Mouse (Mus musculus) monocyte, adult 5-6 weeks (primary cell): ENCODE measurements around the gene Mipol1. TPM values are rescaled to one million over a fixed set of nuclear protein-coding genes. Genes with fewer than 3 reads are reported as not detected.
"Not testable (repeated sequence)": the region's sequence is repeated elsewhere in the genome, so short reads cannot be mapped to it uniquely, and the experiment has no call there.

Experiments
- ATAC-seq: fragments of 153-309, 156-312 bp; replicated peaks from 2 replicates; pipeline ENCODE4 v1.8.0; 2017; ENCODE audit warnings: mild to moderate bottlenecking; ENCODE audit not compliant: low TSS enrichment, insufficient number of reproducible peaks, severe bottlenecking, poor library complexity, low FRiP score
- total RNA-seq: library from RNA; stranded (forward); fragments of 200-1000, 200-491, 200-594 nt; gene quantifications from 3 replicates; pipeline ENCODE4 v1.2.3, GENCODE M21; 2017

Mipol1 gene
- total RNA-seq: 10.4 to 17.1 TPM (median 13.0 TPM) in 3 replicates

DNA sequence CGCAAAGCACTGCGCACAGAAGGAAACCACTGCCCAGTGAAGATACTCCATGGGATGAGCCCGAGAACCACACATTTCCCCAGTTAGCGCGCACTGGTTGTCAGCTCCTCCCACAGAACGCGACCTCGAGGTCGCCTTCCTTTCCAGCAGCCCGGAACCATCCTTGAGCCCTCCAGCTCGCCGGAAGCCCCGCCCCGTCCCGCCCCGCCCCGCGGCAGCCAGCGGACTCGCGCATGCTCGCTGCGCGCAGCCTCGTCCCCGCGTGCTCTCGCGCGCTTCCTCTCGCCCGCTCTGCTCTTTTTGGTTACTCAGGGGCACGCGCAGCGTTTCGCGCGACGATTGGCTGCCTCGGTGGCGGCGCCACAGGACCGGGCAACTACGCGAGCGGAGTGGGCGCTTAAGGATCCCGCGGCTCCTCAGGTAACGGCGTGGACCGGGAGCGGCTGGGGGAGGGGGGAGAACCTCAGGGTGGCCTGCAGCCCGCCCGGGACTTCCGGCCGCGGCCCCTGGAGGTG lies at the start of gene Mipol1, which contains the start of gene Prps1l3:
Gene Mipol1 (plus strand): TSS at position 236 of the 515 bp plus-strand sequence.
Gene Prps1l3 (plus strand): TSS at position 221 of the 515 bp plus-strand sequence.
- peak; percentile 88 for ATAC-seq

DNA sequence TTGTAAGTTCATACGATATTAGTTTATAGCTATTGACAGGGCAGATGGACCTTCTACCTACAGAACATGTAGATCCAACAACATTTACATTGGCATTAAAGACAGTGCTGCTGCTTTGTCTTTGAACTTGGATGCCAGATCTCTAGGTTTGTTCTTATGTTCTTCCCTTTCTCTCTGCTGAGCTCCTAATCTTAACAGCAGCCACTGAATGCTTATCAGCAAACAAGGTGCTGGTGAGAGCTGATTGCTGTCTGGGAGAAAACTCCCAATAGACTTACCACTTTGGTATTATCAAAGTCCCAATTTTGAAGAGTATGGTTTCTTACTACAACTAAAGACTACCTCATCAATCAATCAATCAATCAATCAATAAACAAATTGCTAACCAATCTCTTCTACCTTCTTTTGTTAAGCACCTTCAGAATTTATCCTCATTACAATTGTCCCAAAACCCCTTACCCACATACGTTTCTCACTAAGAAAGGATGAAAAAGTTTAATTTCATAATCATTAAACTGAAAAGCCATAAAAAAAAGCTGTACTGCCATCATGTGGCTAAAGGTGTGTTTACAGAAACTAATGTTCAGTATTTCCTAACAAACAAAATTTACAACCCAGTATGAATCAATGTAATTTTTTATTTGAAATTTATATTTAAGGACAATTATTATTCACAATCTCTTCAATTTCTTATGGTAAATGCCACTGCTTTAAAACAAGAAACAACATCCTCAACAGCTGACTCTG lies 45.7 kb upstream of the Mipol1 start:
- ATAC-seq: no peak

GRCm38 (mm10) chr12:57185475-57185874 lies 44.8 kb upstream of the Mipol1 start:
- ATAC-seq: no peak

DNA sequence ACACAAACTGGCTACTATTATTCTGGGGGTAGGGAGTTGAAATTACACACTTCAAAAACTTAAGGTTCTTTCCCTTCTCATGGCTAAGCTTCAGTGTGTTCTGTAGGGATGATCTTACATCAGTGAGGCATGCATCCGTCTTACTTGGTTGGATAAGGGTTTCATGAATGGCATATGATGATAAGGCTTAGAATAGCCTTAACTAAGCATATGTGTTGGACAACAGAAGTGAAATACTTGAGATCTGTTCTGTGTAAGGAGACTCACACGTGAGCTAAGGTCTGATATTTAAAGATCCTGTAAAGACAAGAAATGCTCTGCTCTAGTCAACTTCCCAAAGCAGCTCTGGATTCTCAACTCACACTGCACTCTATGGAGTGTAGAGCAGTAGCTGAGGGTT lies 44.1 kb upstream of the Mipol1 start:
- no peak for ATAC-seq

DNA sequence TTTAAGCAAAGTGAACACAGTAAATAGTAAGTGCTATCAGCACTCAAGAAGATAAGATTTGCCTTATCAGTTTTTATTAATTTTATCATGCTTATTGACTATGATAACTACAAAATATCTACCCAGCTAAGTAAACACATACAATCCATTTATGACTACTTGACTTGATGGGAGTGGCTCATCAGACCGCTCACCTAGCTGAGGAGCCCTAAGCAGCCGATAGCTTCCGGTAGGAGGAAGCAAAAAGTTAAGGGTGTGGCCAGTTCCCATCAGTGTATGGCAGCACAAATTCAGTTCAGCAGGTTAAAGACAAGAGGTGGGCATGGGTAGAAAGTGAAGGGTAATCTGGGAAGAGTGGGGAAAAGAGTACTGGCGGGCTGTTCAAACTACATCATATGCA lies 43.2 kb upstream of the Mipol1 start:
- ATAC-seq: no peak

GRCm38 (mm10) chr12:57194609-57195008 lies 35.6 kb upstream of the Mipol1 start:
- ATAC-seq: no peak

DNA sequence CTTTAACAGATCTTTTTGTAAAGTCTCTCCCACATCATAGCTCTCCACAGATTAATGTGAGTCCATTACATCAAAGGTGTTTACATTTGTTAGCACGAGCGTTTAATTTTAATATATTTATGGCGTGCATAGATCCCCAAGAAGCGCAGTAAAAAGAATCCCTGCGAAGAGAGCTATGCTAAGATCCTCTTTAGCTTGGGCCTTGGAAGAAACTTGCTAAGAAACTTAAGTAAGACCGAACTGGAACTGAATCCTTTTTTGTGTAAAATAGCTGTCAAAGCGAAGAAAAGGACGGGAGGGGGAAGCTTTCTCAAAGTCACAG lies 34.0 kb upstream of the Mipol1 start:
- no peak for ATAC-seq

GRCm38 (mm10) chr12:57196608-57197362 lies 33.4 kb upstream of the Mipol1 start:
- ATAC-seq: no peak

- ATAC-seq: no peak
Observed at GRCm38 (mm10) chr12:57197363-57198026, 32.7 kb upstream of the Mipol1 start, which contains the start of gene Slc25a21. Gene Slc25a21, minus strand, starts transcription at chr12:57197472.

GRCm38 (mm10) chr12:57198269-57198668 lies 32.0 kb upstream of the Mipol1 start:
- ATAC-seq: no peak

DNA sequence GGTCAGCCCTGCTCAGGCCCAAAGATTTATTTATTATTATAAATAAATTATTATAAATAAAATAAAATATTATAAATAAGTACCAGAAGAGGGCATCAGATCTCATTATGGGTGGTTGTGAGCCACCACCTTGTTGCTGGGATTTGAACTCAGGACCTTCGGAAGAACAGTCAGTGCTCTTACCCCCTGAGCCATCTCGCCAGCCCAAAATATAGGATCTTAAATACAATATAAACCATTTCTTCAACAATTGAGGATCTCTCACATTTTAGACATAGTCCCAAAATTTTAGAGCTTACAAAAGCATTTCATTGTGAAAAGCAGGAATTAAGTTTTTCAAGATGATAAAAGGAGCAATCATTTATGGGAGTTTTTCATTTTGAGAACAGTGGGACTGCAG lies 30.8 kb upstream of the Mipol1 start:
- ATAC-seq: no peak

DNA sequence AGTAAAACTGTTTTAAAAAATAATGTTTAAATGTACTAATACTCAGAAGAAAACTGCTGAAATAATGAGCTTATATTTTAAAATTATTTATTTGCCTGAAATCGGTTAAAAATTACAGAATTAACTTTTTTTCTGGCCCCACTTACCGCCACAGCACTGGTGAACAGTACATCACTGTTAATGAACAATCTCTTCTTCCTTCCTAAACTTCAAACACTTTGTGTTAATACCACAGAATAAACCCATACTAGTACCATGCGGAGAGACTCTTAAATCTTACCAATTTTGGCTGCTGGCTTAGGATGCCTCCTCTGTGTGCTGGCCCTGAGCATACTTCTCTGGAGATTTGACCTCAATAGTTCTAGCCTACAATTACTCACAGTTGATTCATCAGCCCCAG lies 28.3 kb upstream of the Mipol1 start:
- no peak for ATAC-seq

- no peak for ATAC-seq
Observed at GRCm38 (mm10) chr12:57204276-57204851, 25.9 kb upstream of the Mipol1 start.

DNA sequence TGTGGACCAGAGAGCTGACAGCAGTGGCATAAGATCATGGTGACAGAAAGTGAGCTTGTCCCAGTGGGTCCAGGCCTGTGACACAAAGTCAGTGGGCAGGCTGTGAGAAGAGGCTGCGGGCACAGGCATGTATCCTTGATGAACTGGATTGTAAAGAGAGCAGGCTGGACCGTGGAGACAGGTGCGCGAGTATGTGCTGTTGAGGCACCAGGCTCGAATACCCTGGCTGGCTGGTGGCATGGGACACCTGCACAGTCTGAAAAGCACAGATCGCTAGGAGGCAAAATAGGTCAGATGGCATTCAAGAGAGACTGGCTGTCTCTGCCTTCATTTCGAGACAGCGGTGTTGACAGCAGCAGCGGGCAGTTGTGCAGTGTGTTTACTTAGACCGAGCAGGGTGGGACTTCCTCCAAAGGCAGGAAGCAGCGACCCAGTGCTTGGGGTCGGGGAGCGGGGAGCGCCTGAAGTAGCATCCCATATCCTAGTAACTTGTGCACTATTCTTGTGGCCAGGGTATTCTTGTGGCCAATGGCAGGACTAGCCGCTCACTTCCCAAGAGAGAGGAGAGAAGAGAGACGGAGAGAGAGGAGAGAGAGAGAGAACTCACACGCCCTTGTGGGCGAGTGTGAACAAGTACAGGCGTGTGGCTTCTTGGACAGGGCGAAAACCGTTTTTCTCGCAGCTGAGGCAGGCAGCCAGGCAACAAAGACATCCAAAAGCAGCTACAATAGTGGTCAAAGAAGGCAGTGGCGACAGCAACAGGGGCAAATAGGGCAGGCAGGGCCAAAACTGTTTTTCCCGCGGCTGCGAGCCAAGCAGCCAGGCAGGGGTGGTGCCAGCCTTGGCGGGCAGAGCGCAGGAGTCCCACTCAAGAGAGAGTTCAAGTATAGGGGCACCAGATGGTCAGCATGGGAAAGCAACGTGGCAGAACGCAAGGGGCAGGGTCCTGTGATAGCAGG lies 18.6 kb upstream of the Mipol1 start:
- ATAC-seq: peak; percentile 66

- ATAC-seq: not testable (repeated sequence)
Observed at GRCm38 (mm10) chr12:57212463-57212862, 17.8 kb upstream of the Mipol1 start.

DNA sequence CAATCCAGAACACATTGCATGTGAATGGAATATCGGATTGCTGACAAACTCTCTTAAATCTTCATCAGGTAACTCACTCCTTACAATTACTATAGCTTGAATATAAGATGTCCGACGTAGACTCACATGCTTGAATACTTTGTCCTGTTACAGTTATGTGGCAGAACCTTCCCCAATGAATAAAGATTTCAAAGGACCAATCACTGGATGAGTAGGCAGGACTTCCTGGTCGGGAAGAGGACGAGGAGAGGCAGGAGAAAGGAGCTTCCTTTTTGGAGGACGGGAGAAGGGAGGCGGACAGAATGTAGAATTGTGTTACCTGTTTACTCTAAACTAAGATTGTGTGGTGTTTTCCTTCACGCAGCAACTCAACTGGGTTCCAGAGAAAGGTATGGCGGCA lies 3.8 kb upstream of the Mipol1 start:
- ATAC-seq: no peak

DNA sequence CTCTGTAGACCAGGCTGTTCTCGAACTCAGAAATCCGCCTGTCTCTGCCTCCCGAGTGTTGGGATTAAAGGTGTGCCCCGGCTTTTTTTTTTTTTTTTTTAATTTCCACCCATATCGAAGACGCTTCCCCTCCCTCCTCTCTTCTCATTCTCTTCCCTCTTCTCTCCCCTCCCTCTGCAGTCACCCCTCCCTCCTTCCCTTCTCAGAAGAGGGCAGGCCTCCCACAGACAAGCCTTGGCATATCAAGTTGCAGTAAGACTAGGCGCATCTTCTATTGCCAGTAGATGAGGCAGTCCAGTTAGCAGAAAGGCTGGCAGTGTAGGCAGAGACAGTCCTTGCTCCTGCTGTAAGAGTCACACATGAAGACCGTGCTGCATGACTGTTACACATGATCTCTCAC lies 2.5 kb upstream of the Mipol1 start:
- no peak for ATAC-seq

- ATAC-seq: no peak
Observed at GRCm38 (mm10) chr12:57229703-57230102, 524 bp upstream of the Mipol1 start.
